In genomic region chr9:30299844-30300243, GRCm38 (mm10) we compare ENCODE assay signal across 9 mouse cellular contexts.
A peak's percentile ranks its signal among the peaks of the same experiment; 100 is the strongest.
DNase-seq lines count a peak whose midpoint lies in the region; ATAC-seq lines count a peak whose summit lies in the region.
"Had no signal": no experiment of that assay in that cellular context is flagged by ENCODE, and none has a peak within 500 bp of the region (broad histone marks: within the 10 kb centered on the region; RNA-seq: fewer than 3 reads in every experiment).

No protein-coding gene starts in this region.

- no peaks in the 10 kb centered on the region for H3K9me3 ChIP-seq in forebrain, embryonic 11.5 days (ENCODE audit: control insufficient read depth, low read length)
- 0 out of 2 replicates have a peak, but pooled peaks cover 3% of the 10 kb centered on the region for H3K9me3 ChIP-seq in forebrain, embryonic 13.5 days (replicated peaks)
- H3K9me3 ChIP-seq in forebrain, embryonic 16.5 days (ENCODE audit: control insufficient read depth, low read length) = no peaks in the 10 kb centered on the region
- H3K9me3 ChIP-seq in neural tube, embryonic 14.5 days (ENCODE audit: control insufficient read depth, low read length) = no peaks in the 10 kb centered on the region

- H3K4me2 ChIP-seq in forebrain, embryonic 11.5 days (ENCODE audit: low read depth, low read length, severe bottlenecking) = no peak overlapping the region
- no peak overlapping the region for H3K4me2 ChIP-seq in forebrain, embryonic 13.5 days
- H3K4me2 ChIP-seq in forebrain, embryonic 16.5 days (ENCODE audit: low read length) = no peak overlapping the region
- H3K4me2 ChIP-seq in neural tube, embryonic 14.5 days (ENCODE audit: low read depth, low read length) = no peak overlapping the region
- H3K4me2 ChIP-seq: liver, embryonic 13.5 days had no signal

- H3K4me3 ChIP-seq in forebrain, embryonic 11.5 days (ENCODE audit: low read depth, low read length) = no peak overlapping the region
- no peak overlapping the region for H3K4me3 ChIP-seq in forebrain, embryonic 13.5 days
- no peak overlapping the region for H3K4me3 ChIP-seq in forebrain, embryonic 16.5 days (replicated peaks; ENCODE audit: low read length)
- no peak overlapping the region for H3K4me3 ChIP-seq in neural tube, embryonic 14.5 days (ENCODE audit: low read depth, low read length)
- H3K4me3 ChIP-seq: liver, embryonic 13.5 days had no signal

- H3K36me3 ChIP-seq in forebrain, embryonic 11.5 days (ENCODE audit: control insufficient read depth, insufficient read depth, low read length) = no peaks in the 10 kb centered on the region
- no peaks in the 10 kb centered on the region for H3K36me3 ChIP-seq in forebrain, embryonic 13.5 days (ENCODE audit: poor library complexity, severe bottlenecking)
- H3K36me3 ChIP-seq in forebrain, embryonic 16.5 days (ENCODE audit: control insufficient read depth, insufficient read depth) = no peaks in the 10 kb centered on the region
- no peaks in the 10 kb centered on the region for H3K36me3 ChIP-seq in neural tube, embryonic 14.5 days (ENCODE audit: control insufficient read depth, insufficient read depth, low read length)
- H3K36me3 ChIP-seq: liver, embryonic 13.5 days had no signal

- no peak overlapping the region for H3K9ac ChIP-seq in forebrain, embryonic 11.5 days (ENCODE audit: low read length)
- H3K9ac ChIP-seq in forebrain, embryonic 13.5 days = no peak overlapping the region
- no peak overlapping the region for H3K9ac ChIP-seq in forebrain, embryonic 16.5 days (replicated peaks; ENCODE audit: low read depth, low read length)
- no peak overlapping the region for H3K9ac ChIP-seq in neural tube, embryonic 14.5 days (replicated peaks; ENCODE audit: low read depth, low read length)
- H3K9ac ChIP-seq: liver, embryonic 13.5 days had no signal

- intact Hi-C loops in left cerebral cortex, postnatal 10 days (cut with DNase I) = no loop called here

- DNase-seq in forebrain, embryonic 11.5 days (ENCODE audit: low spot score) = peak; percentile 77
- DNase-seq in urinary bladder, postnatal 14 days (ENCODE audit: low spot score) = peak; percentile 32
- no peak for DNase-seq in urinary bladder, postnatal 4 days (ENCODE audit: low spot score in 2 of 2)
- DNase-seq in left cerebral cortex, postnatal 10 days (ENCODE audit: extremely low spot score in 1 of 2, low spot score in 2 of 2) = peak; percentile 47 to 63
- DNase-seq in gastrocnemius, adult 18-20 months (ENCODE audit: low spot score) = no peak
- DNase-seq: liver, embryonic 13.5 days had no signal

- H3K27ac ChIP-seq in forebrain, embryonic 11.5 days (ENCODE audit: low read depth, low read length) = no peak overlapping the region
- no peak overlapping the region for H3K27ac ChIP-seq in forebrain, embryonic 13.5 days
- no peak overlapping the region for H3K27ac ChIP-seq in forebrain, embryonic 16.5 days (ENCODE audit: low read length)
- H3K27ac ChIP-seq in neural tube, embryonic 14.5 days (ENCODE audit: low read depth, low read length) = no peak overlapping the region
- H3K27ac ChIP-seq: liver, embryonic 13.5 days had no signal

- WGBS in forebrain, embryonic 11.5 days = 12% methylated on average over 4 of the region's 4 CpGs
- 12% methylated on average over 4 of the region's 4 CpGs for WGBS in forebrain, embryonic 13.5 days
- WGBS in forebrain, embryonic 16.5 days = 12% methylated on average over 4 of the region's 4 CpGs
- 10% methylated on average over 4 of the region's 4 CpGs for WGBS in neural tube, embryonic 14.5 days

- H3K4me1 ChIP-seq in forebrain, embryonic 11.5 days (replicated peaks; ENCODE audit: control insufficient read depth, insufficient read depth, low read length) = no peaks in the 10 kb centered on the region
- no peaks in the 10 kb centered on the region for H3K4me1 ChIP-seq in forebrain, embryonic 13.5 days
- H3K4me1 ChIP-seq in forebrain, embryonic 16.5 days (replicated peaks; ENCODE audit: control insufficient read depth, insufficient read depth, low read length) = peaks cover 7% of the 10 kb centered on the region; the same call in 1 of the 2 replicates
- no peaks in the 10 kb centered on the region for H3K4me1 ChIP-seq in neural tube, embryonic 14.5 days (ENCODE audit: control insufficient read depth, insufficient read depth, low read length)
- H3K4me1 ChIP-seq: liver, embryonic 13.5 days had no signal

- no peak for ATAC-seq in forebrain, embryonic 11.5 days (replicated peaks; ENCODE audit: low FRiP score)
- no peak for ATAC-seq in forebrain, embryonic 13.5 days
- ATAC-seq in forebrain, embryonic 16.5 days = 0 out of 2 replicates have a peak, but pooled peaks have one; percentile 57
- peak; percentile 44 for ATAC-seq in neural tube, embryonic 14.5 days (ENCODE audit: low read depth)

- no peaks in the 10 kb centered on the region for H3K27me3 ChIP-seq in forebrain, embryonic 11.5 days (ENCODE audit: control insufficient read depth, insufficient read depth, low read length)
- no peaks in the 10 kb centered on the region for H3K27me3 ChIP-seq in forebrain, embryonic 13.5 days
- H3K27me3 ChIP-seq in forebrain, embryonic 16.5 days (replicated peaks; ENCODE audit: control insufficient read depth, insufficient read depth, low read length) = no peaks in the 10 kb centered on the region
- H3K27me3 ChIP-seq in neural tube, embryonic 14.5 days (ENCODE audit: control insufficient read depth, insufficient read depth, low read length) = no peaks in the 10 kb centered on the region
- H3K27me3 ChIP-seq: liver, embryonic 13.5 days had no signal

Comparison
In these comparisons a context has a peak if more than half of its experiments do, and no peak if none do; other contexts are left out.
1. ATAC-seq: peak in forebrain, embryonic 16.5 days (single experiment) and neural tube, embryonic 14.5 days (single experiment); none in forebrain, embryonic 11.5 days (single experiment) and forebrain, embryonic 13.5 days (single experiment).
2. DNase-seq: peak in forebrain, embryonic 11.5 days (single experiment), urinary bladder, postnatal 14 days (single experiment) and left cerebral cortex, postnatal 10 days (2 of 2); none in urinary bladder, postnatal 4 days (0 of 2) and gastrocnemius, adult 18-20 months (single experiment).